Mouse (Mus musculus): ENCODE measurements at regions not wholly inside any gene's neighbourhood (a gene's known extent, or its start where the extent isn't known, plus 50 kb on each side); places are given as distances from the start of the nearest gene placed in this dataset.

DNA sequence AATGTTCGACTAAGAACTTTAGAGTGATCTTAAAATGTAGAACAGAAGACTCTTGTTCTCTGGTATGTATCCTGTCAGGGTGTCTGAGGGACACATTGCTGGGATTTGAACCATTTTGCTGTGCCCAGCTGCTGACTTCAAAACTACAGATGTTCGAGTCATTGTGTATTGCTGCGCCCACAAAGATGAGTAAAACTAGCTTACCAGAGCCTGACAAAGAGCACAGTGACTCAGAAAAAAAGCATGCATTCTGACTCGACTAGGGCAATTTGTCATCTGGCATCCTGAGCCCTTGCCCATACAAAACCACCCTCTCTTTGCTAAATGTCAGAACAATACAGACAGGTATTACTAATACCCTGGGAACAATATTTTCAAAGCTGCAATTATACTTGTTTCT lies 438.6 kb upstream of the Tenm3 start:
- Histone ChIP-seq H3K27me3 (ENCODE audit: control insufficient read depth, insufficient read depth, low read length) (no peaks in the 10 kb centered on the region), H3K4me1 (ENCODE audit: control insufficient read depth, insufficient read depth, low read length) (no peaks in the 10 kb centered on the region), H3K4me3 (ENCODE audit: low read length) (no peak overlapping the region), H3K4me2 (replicated peaks; ENCODE audit: low read depth, low read length) (no peak overlapping the region), H3K9me3 (ENCODE audit: control insufficient read depth, low read length) (no peaks in the 10 kb centered on the region), H3K27ac (ENCODE audit: low read depth, low read length) (no peak overlapping the region), H3K9ac (ENCODE audit: low read depth, low read length) (no peak overlapping the region), H3K36me3 (ENCODE audit: control insufficient read depth, insufficient read depth, low read length) (no peaks in the 10 kb centered on the region)
- no peak for ATAC-seq (ENCODE audit: low FRiP score, low TSS enrichment)
- WGBS: 69% methylated on average over 4 of the region's 4 CpGs

- Histone ChIP-seq H3K9me3 (ENCODE audit: control insufficient read depth, low read length) (no peaks in the 10 kb centered on the region), H3K27ac (ENCODE audit: low read depth, low read length) (no peak overlapping the region), H3K4me3 (ENCODE audit: low read length) (no peak overlapping the region), H3K36me3 (ENCODE audit: control insufficient read depth, insufficient read depth, low read length) (no peaks in the 10 kb centered on the region), H3K27me3 (ENCODE audit: control insufficient read depth, insufficient read depth, low read length) (no peaks in the 10 kb centered on the region), H3K4me2 (replicated peaks; ENCODE audit: low read depth, low read length) (no peak overlapping the region), H3K9ac (ENCODE audit: low read depth, low read length) (no peak overlapping the region), H3K4me1 (ENCODE audit: control insufficient read depth, insufficient read depth, low read length) (no peaks in the 10 kb centered on the region)
- WGBS: 87% methylated on average over 5 of the region's 5 CpGs
- ATAC-seq (ENCODE audit: low FRiP score, low TSS enrichment): no peak
Observed at GRCm38 (mm10) chr8:49281254-49281653, 437.5 kb upstream of the Tenm3 start.

GRCm38 (mm10) chr8:49274031-49274430 lies 430.3 kb upstream of the Tenm3 start:
- Histone ChIP-seq H3K4me1 (ENCODE audit: control insufficient read depth, insufficient read depth, low read length) (no peaks in the 10 kb centered on the region), H3K9ac (ENCODE audit: low read depth, low read length) (no peak overlapping the region), H3K9me3 (ENCODE audit: control insufficient read depth, low read length) (no peaks in the 10 kb centered on the region), H3K4me3 (ENCODE audit: low read length) (no peak overlapping the region), H3K27me3 (ENCODE audit: control insufficient read depth, insufficient read depth, low read length) (no peaks in the 10 kb centered on the region), H3K27ac (ENCODE audit: low read depth, low read length) (no peak overlapping the region), H3K36me3 (ENCODE audit: control insufficient read depth, insufficient read depth, low read length) (no peaks in the 10 kb centered on the region), H3K4me2 (replicated peaks; ENCODE audit: low read depth, low read length) (no peak overlapping the region)
- 92% methylated on average over 4 of the region's 4 CpGs for WGBS
- no peak for ATAC-seq (ENCODE audit: low FRiP score, low TSS enrichment)

DNA sequence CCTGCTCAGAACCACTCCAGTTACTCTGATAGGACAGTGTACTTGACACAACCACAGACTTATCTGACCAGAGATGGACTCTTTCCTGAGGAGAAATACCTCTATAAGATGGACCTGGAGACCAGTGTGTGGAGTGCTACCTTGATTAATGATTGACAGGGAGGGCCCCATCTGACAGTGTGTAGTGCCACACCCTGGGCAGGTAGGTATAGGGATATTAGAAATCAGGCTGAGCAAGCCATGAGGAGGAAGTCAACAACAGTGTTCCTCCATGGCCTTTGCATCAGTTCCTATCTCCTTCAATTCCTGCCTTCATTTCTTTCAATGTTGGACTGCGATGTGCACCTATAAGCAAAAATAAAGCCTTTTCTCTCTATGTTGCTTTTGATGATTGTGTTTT lies 429.4 kb upstream of the Tenm3 start:
- Histone ChIP-seq H3K4me2 (replicated peaks; ENCODE audit: low read depth, low read length) (no peak overlapping the region), H3K4me3 (ENCODE audit: low read length) (no peak overlapping the region), H3K27ac (ENCODE audit: low read depth, low read length) (no peak overlapping the region), H3K36me3 (ENCODE audit: control insufficient read depth, insufficient read depth, low read length) (no peaks in the 10 kb centered on the region), H3K9me3 (ENCODE audit: control insufficient read depth, low read length) (no peaks in the 10 kb centered on the region), H3K27me3 (ENCODE audit: control insufficient read depth, insufficient read depth, low read length) (no peaks in the 10 kb centered on the region), H3K9ac (ENCODE audit: low read depth, low read length) (no peak overlapping the region), H3K4me1 (ENCODE audit: control insufficient read depth, insufficient read depth, low read length) (no peaks in the 10 kb centered on the region)
- 94% methylated on average over 1 of the region's 1 CpGs for WGBS
- ATAC-seq (ENCODE audit: low FRiP score, low TSS enrichment): no peak

- Histone ChIP-seq H3K4me1 (ENCODE audit: control insufficient read depth, insufficient read depth, low read length) (no peaks in the 10 kb centered on the region), H3K36me3 (ENCODE audit: control insufficient read depth, insufficient read depth, low read length) (no peaks in the 10 kb centered on the region), H3K4me3 (ENCODE audit: low read length) (no peak overlapping the region), H3K4me2 (replicated peaks; ENCODE audit: low read depth, low read length) (no peak overlapping the region), H3K9ac (ENCODE audit: low read depth, low read length) (no peak overlapping the region), H3K9me3 (ENCODE audit: control insufficient read depth, low read length) (no peaks in the 10 kb centered on the region), H3K27ac (ENCODE audit: low read depth, low read length) (no peak overlapping the region), H3K27me3 (ENCODE audit: control insufficient read depth, insufficient read depth, low read length) (no peaks in the 10 kb centered on the region)
- no peak for ATAC-seq (ENCODE audit: low FRiP score, low TSS enrichment)
- 80% methylated on average over 6 of the region's 6 CpGs for WGBS
Observed at GRCm38 (mm10) chr8:49263416-49263815, 419.7 kb upstream of the Tenm3 start.

DNA sequence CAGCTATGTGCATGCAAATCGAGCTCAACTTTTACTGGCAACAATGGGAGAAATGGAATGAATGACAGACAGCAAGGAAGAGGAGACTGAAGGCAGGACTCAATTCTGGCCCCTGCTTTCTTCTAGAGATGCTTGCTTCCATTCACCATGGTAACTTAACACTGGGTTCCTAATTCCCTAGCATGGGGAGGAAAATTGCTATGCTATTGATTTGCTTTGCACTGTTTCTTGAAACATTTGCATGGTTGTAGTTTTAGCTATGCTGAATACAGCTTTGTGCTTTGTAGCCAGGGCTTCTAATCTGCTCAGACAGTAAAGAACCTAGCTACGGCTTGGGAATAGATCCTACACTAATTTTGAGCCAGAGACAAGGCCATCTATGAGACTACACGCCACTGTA lies 419.0 kb upstream of the Tenm3 start:
- no peak overlapping the region for H3K4me2 ChIP-seq (replicated peaks; ENCODE audit: low read depth, low read length)
- H3K27me3 ChIP-seq (ENCODE audit: control insufficient read depth, insufficient read depth, low read length): no peaks in the 10 kb centered on the region
- H3K36me3 ChIP-seq (ENCODE audit: control insufficient read depth, insufficient read depth, low read length): no peaks in the 10 kb centered on the region
- H3K4me1 ChIP-seq (ENCODE audit: control insufficient read depth, insufficient read depth, low read length): no peaks in the 10 kb centered on the region
- 62% methylated on average over 3 of the region's 3 CpGs for WGBS
- H3K9ac ChIP-seq (ENCODE audit: low read depth, low read length): no peak overlapping the region
- ATAC-seq (ENCODE audit: low FRiP score, low TSS enrichment): no peak
- H3K27ac ChIP-seq (ENCODE audit: low read depth, low read length): no peak overlapping the region
- H3K4me3 ChIP-seq (ENCODE audit: low read length): no peak overlapping the region
- no peaks in the 10 kb centered on the region for H3K9me3 ChIP-seq (ENCODE audit: control insufficient read depth, low read length)

DNA sequence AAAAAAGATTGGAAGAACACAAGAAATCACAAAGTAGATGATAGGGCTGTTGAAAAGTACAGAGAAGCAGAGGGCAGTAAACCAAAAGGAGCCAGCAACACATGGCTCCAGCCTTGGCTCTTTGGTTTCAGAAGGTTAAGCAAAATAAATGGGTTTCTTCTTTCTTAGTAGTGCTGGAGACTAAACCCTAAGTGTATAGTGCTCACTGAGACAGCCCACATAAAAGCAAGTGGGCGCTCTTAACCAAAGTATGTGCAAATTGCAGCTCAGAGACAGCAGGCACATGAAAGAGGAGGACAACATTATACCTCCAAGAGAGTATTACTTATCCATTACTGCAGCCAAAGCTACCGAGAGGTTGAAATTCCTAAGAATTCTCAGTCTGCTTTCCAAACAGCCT lies 412.2 kb upstream of the Tenm3 start:
- no peaks in the 10 kb centered on the region for H3K36me3 ChIP-seq (ENCODE audit: control insufficient read depth, insufficient read depth, low read length)
- no peaks in the 10 kb centered on the region for H3K27me3 ChIP-seq (ENCODE audit: control insufficient read depth, insufficient read depth, low read length)
- no peaks in the 10 kb centered on the region for H3K4me1 ChIP-seq (ENCODE audit: control insufficient read depth, insufficient read depth, low read length)
- H3K4me2 ChIP-seq (replicated peaks; ENCODE audit: low read depth, low read length): no peak overlapping the region
- 42% methylated on average over 2 of the region's 2 CpGs for WGBS
- ATAC-seq (ENCODE audit: low FRiP score, low TSS enrichment): no peak
- no peak overlapping the region for H3K27ac ChIP-seq (ENCODE audit: low read depth, low read length)
- no peak overlapping the region for H3K4me3 ChIP-seq (ENCODE audit: low read length)
- no peaks in the 10 kb centered on the region for H3K9me3 ChIP-seq (ENCODE audit: control insufficient read depth, low read length)
- H3K9ac ChIP-seq (ENCODE audit: low read depth, low read length): no peak overlapping the region

DNA sequence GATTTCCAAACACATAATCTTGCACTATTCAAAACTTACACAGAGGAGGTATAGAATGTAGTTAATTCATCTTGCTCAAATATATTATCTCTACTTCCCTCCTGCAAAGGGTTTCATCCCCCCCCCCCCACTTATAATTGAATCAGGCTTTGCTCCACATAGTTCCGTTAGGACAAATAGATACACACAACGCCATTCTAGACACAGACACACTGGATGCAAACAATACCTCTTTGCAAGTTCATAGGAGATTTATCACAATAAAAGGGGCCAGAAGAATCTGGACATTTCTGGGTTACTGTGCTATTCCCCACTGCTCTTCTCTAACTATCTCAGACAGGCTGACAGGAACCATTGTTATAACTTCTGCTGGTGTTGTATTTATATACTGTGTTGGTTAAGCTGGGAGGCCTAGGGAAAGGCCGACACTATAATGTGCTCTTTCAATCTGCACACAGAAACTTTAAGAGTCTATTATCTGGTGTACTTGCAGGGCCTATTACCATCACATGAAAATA lies 410.6 kb upstream of the Tenm3 start:
- no peaks in the 10 kb centered on the region for H3K27me3 ChIP-seq (ENCODE audit: control insufficient read depth, insufficient read depth, low read length)
- no peaks in the 10 kb centered on the region for H3K9me3 ChIP-seq (ENCODE audit: control insufficient read depth, low read length)
- no peak overlapping the region for H3K9ac ChIP-seq (ENCODE audit: low read depth, low read length)
- no peak for ATAC-seq (ENCODE audit: low FRiP score, low TSS enrichment)
- H3K27ac ChIP-seq (ENCODE audit: low read depth, low read length): no peak overlapping the region
- no peaks in the 10 kb centered on the region for H3K4me1 ChIP-seq (ENCODE audit: control insufficient read depth, insufficient read depth, low read length)
- H3K36me3 ChIP-seq (ENCODE audit: control insufficient read depth, insufficient read depth, low read length): no peaks in the 10 kb centered on the region
- no peak overlapping the region for H3K4me3 ChIP-seq (ENCODE audit: low read length)
- H3K4me2 ChIP-seq (replicated peaks; ENCODE audit: low read depth, low read length): no peak overlapping the region
- 86% methylated on average over 3 of the region's 3 CpGs for WGBS

DNA sequence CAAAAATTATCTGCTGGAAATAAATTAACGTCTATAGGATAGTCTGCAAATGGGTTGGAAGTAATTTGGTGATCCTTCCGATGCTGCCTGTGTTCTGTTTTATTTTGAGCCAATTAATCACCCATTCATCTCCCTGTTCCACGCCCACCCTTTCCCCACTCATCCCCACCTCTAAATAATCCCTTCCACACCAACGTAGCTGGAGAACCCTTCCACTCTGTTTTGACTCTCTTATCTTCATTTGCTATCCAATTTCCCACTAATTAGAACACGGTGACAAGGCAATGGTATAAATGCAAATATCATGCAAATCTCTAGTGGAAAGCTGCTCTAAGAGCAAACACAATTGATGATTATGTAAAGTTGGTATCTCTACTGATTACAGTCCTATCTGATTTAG lies 399.3 kb upstream of the Tenm3 start:
- H3K27ac ChIP-seq (ENCODE audit: low read depth, low read length): no peak overlapping the region
- H3K4me3 ChIP-seq (ENCODE audit: low read length): no peak overlapping the region
- H3K4me1 ChIP-seq (ENCODE audit: control insufficient read depth, insufficient read depth, low read length): no peaks in the 10 kb centered on the region
- no peaks in the 10 kb centered on the region for H3K9me3 ChIP-seq (ENCODE audit: control insufficient read depth, low read length)
- no peak overlapping the region for H3K9ac ChIP-seq (ENCODE audit: low read depth, low read length)
- no peak overlapping the region for H3K4me2 ChIP-seq (replicated peaks; ENCODE audit: low read depth, low read length)
- no peaks in the 10 kb centered on the region for H3K27me3 ChIP-seq (ENCODE audit: control insufficient read depth, insufficient read depth, low read length)
- 69% methylated on average over 5 of the region's 5 CpGs for WGBS
- no peaks in the 10 kb centered on the region for H3K36me3 ChIP-seq (ENCODE audit: control insufficient read depth, insufficient read depth, low read length)
- ATAC-seq (ENCODE audit: low FRiP score, low TSS enrichment): no peak

DNA sequence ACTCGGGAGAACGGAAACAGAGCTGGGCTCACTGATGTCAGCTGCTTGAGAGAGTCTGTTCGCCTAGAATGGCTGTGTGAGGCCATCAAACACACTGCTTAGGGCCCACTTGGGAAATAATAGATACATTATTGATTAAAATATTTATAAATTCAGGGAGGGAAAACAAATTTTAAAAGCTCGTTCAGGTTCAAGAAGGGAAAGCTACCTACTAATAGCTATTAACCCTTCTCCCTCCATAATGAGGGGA lies 393.0 kb upstream of the Tenm3 start:
- no peak overlapping the region for H3K4me2 ChIP-seq (replicated peaks; ENCODE audit: low read depth, low read length)
- ATAC-seq (ENCODE audit: low FRiP score, low TSS enrichment): no peak
- no peaks in the 10 kb centered on the region for H3K36me3 ChIP-seq (ENCODE audit: control insufficient read depth, insufficient read depth, low read length)
- H3K27ac ChIP-seq (ENCODE audit: low read depth, low read length): no peak overlapping the region
- no peak overlapping the region for H3K9ac ChIP-seq (ENCODE audit: low read depth, low read length)
- H3K9me3 ChIP-seq (ENCODE audit: control insufficient read depth, low read length): no peaks in the 10 kb centered on the region
- 84% methylated on average over 4 of the region's 4 CpGs for WGBS
- H3K27me3 ChIP-seq (ENCODE audit: control insufficient read depth, insufficient read depth, low read length): no peaks in the 10 kb centered on the region
- no peak overlapping the region for H3K4me3 ChIP-seq (ENCODE audit: low read length)
- no peaks in the 10 kb centered on the region for H3K4me1 ChIP-seq (ENCODE audit: control insufficient read depth, insufficient read depth, low read length)
